Mouse (Mus musculus): ENCODE results near the gene Rab5b.

- TF ChIP-seq CTCF (IDR thresholded peaks at IDR 0.05; ENCODE audit: borderline replicate concordance, extremely low read depth, insufficient read depth, insufficient read length) = no peak
- no peak for TF ChIP-seq POLR2A (IDR thresholded peaks at IDR 0.05; ENCODE audit: borderline replicate concordance, extremely low read depth, insufficient read depth, insufficient read length, poor library complexity, severe bottlenecking)
These were observed 32.4 kb downstream of the Rab5b start for GRCm38 (mm10) chr10:128663441-128664220.

Data from brain, embryonic 14.5 days (tissue).